ENCODE assay signal across 13 mouse cellular contexts in the genomic region with DNA sequence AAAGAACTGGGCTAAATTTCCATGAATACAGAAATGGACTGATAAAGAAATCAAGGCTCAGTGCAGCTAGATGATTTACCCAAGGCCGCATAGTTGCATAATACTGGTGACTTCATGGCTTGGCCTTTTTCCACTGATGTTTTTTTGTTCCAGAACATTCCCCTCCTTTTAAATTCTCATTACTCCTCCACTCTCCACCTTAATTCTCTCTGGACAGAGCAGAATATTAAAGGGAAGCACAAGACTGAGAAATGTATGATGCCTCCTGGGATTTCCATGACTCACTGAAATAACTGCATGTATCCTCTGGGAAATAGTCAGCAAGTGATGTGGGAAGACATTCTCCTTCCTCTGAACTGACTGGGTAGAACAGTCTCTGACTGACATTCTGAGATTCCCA.
A peak's percentile ranks its signal among the peaks of the same experiment; 100 is the strongest.
DNase-seq lines count a peak whose midpoint lies in the region; ATAC-seq and TF ChIP-seq lines count a peak whose summit lies in the region.
"Had no signal": no experiment of that assay in that cellular context is flagged by ENCODE, and none has a peak within 500 bp of the region (broad histone marks: within the 10 kb centered on the region; RNA-seq: fewer than 3 reads in every experiment).

No protein-coding gene starts in this region.

- H3K4me1 ChIP-seq in forebrain, embryonic 14.5 days (ENCODE audit: control insufficient read depth, insufficient read depth, low read length), result no peaks in the 10 kb centered on the region
- H3K4me1 ChIP-seq: limb, embryonic 13.5 days had no signal

- no peaks in the 10 kb centered on the region for H3K27me3 ChIP-seq in forebrain, embryonic 14.5 days (replicated peaks; ENCODE audit: control insufficient read depth, insufficient read depth, low read length)
- H3K27me3 ChIP-seq: embryonic facial prominence, embryonic 15.5 days; limb, embryonic 13.5 days had no signal

- H3K27ac ChIP-seq in forebrain, embryonic 14.5 days (ENCODE audit: low read depth, low read length), result no peak overlapping the region
- H3K27ac ChIP-seq: embryonic facial prominence, embryonic 15.5 days; limb, embryonic 13.5 days had no signal

- no peak for TF ChIP-seq POLR2A in brain, embryonic 14.5 days (IDR thresholded peaks at IDR 0.05; ENCODE audit: borderline replicate concordance, extremely low read depth, insufficient read depth, insufficient read length, poor library complexity, severe bottlenecking)

- H3K36me3 ChIP-seq in forebrain, embryonic 14.5 days (ENCODE audit: control insufficient read depth, insufficient read depth, low read length), result no peaks in the 10 kb centered on the region
- H3K36me3 ChIP-seq: embryonic facial prominence, embryonic 15.5 days; limb, embryonic 13.5 days had no signal

- no peak for ATAC-seq in megakaryocyte-erythroid progenitor cell, adult 5-6 weeks (replicated peaks; ENCODE audit: low FRiP score, low TSS enrichment, poor library complexity, severe bottlenecking)
- no peak for ATAC-seq in forebrain, embryonic 14.5 days

- DNase-seq in adrenal gland, adult (ENCODE audit: inconsistent age in 2 of 2, low spot score in 1 of 2), result peak; percentile 69 to 94
- DNase-seq in adrenal gland, postnatal 4 days (ENCODE audit: low spot score in 2 of 2), result no peak
- peak; percentile 49 for DNase-seq in ovary, postnatal 14 days (ENCODE audit: low spot score)
- no peak for DNase-seq in ovary, postnatal 36 days (ENCODE audit: low spot score)
- DNase-seq in brain, embryonic 14.5 days (ENCODE audit: low read depth), result peak; percentile 5
- DNase-seq in lung, postnatal 25 days (ENCODE audit: low spot score), result peak; percentile 32
- DNase-seq in forebrain, embryonic 14.5 days (ENCODE audit: low spot score), result no peak
- DNase-seq: cerebellum, postnatal 36 days; kidney, adult 8-10 months; layer of hippocampus, adult 9-11 months had no signal

- 92% methylated on average over 1 of the region's 1 CpGs for whole genome bisulfite sequencing in forebrain, embryonic 14.5 days

- no peaks in the 10 kb centered on the region for H3K9me3 ChIP-seq in forebrain, embryonic 14.5 days (replicated peaks; ENCODE audit: control insufficient read depth, low read length)
- H3K9me3 ChIP-seq: embryonic facial prominence, embryonic 15.5 days; limb, embryonic 13.5 days had no signal

- no peak overlapping the region for H3K9ac ChIP-seq in forebrain, embryonic 14.5 days (ENCODE audit: low read length)
- H3K9ac ChIP-seq: embryonic facial prominence, embryonic 15.5 days; limb, embryonic 13.5 days had no signal

- H3K4me3 ChIP-seq in forebrain, embryonic 14.5 days (ENCODE audit: low read depth, low read length), result no peak overlapping the region
- H3K4me3 ChIP-seq: embryonic facial prominence, embryonic 15.5 days; limb, embryonic 13.5 days had no signal

- H3K4me2 ChIP-seq in forebrain, embryonic 14.5 days (ENCODE audit: low read length), result no peak overlapping the region
- H3K4me2 ChIP-seq: embryonic facial prominence, embryonic 15.5 days; limb, embryonic 13.5 days had no signal

- no peak for TF ChIP-seq CTCF in brain, embryonic 14.5 days (IDR thresholded peaks at IDR 0.05; ENCODE audit: borderline replicate concordance, extremely low read depth, insufficient read depth, insufficient read length)

Comparison
In these comparisons a context has a peak if more than half of its experiments do, and no peak if none do; other contexts are left out.
1. DNase-seq: peak in adrenal gland, adult (2 of 2), ovary, postnatal 14 days (single experiment), brain, embryonic 14.5 days (single experiment) and lung, postnatal 25 days (single experiment); none in adrenal gland, postnatal 4 days (0 of 2), ovary, postnatal 36 days (single experiment) and forebrain, embryonic 14.5 days (single experiment).